Mouse (Mus musculus) B cell, adult (primary cell): Measurements from ENCODE around the gene Hadh. TPM values are rescaled to one million over a fixed set of nuclear protein-coding genes. Genes with fewer than 3 reads are reported as not detected.

Experiments
- total RNA-seq: library from RNA; stranded (reverse); gene quantifications from 4 replicates; pipeline ENCODE4 v1.2.4, GENCODE M21; 2023; ENCODE audit not compliant: inconsistent age

Hadh gene
- total RNA-seq: 18.2 to 22.4 TPM (median 21.6 TPM) in 4 replicates

DNA sequence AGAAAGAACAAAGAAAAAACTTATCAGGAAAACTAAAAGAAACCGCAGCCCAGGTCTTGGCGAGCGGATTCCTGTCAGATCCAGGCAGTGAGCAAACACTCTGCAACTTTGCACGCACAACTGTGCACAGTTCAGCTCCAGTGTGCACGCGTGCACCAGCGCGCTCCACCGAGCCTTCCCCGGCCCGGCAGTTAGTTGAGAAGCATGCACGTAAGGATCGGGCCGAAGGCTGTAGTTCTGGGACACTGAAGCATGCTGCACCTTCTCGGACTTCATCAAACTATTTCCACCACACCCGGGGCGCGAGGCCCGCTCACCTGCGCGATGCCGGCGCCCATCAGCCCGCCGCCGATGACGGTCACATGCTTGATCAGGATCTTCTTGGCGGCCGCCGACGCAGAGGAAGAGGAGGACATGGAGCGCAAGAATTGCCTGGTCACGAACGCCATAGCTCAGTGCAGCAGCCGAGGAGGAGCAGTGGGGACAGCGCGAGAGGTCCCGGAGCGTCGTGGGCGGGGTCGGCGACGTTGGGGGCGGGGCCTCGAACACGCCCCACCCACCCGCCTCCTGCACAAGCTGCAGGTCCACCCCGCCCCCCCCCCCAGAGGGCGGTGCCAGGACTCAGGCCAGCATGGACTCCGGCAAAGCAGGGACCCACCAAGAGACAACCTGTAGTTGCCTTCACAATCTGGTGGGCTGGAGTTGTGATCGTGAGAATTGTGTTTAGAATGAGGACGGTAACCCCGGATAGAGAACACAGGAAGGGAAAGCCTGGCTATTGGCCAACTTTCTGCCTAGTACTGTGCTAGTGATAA is at the start of gene Hadh:
Gene Hadh (minus strand): TSS at position 543 of the 815 bp plus-strand sequence.

DNA sequence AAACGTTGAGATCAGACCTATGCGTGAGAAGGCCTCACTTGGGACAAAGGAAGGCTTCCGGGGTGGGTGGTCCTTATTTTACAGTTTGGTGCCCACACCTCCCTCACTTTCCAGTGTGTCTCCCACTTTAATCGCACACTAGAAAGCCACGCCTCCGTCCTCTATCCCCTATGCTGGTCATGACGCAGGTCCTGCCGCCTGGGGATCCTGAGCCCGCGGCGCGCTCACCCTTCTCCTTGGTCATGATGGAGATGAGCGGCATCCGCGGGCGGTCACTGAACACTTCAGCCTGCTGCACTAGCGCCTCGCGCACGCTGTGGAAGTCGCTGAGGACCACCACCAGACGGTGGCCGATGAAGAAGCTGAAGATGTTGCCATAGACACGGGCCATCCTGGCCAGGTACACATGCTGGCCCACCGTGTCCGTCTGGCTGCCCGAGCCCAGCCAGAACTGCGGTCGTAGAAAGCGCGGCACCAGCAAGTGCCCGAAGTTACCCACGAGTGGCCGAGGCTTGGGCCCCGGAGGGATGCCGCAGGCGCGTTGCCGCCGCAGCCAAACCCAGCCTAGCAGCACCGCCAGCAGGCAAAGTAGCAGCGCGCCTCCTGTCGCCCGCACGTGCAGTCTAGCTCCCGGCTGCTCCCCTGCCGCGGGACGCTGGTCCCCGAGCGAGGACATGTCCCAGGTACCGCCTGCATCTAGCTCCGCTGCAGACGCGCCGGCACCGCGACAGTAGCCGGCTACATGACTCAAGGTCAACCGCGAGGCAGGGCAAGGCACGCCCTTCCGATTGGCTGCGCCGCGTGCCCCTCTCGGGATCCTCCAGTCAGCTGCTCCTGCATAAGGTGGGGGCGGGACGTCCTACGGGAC is 30.8 kb upstream of the Hadh start, which contains the start of gene Cyp2u1:
Gene Cyp2u1 (minus strand): TSS at position 776 of the 868 bp plus-strand sequence.

Other genes starting within 250 kb of the Hadh start
- 6.1 to 11.4 TPM (median 8.1 TPM) in 4 replicates for gene Lef1, start 161.6 kb downstream of the Hadh start, total RNA-seq
- 0.54 to 1.9 TPM (median 1.0 TPM) in 4 replicates for gene Cyp2u1, start 31.1 kb upstream of the Hadh start, total RNA-seq
- gene Sgms2, start 219.3 kb upstream of the Hadh start, total RNA-seq: not detected in 4 replicates